Mouse (Mus musculus): ENCODE measurements around the gene Rps16. TPM values are rescaled to one million over a fixed set of nuclear protein-coding genes. Genes with fewer than 3 reads are reported as not detected.

Gene Rps16
- polyA plus RNA-seq, 1 experiment from 2014 or later: 533 TPM

Other genes starting within 250 kb of the Rps16 start
- gene 9530053A07Rik, start 221.2 kb upstream of the Rps16 start, polyA plus RNA-seq (2015; fragmentation: Nextera tagmentation; extraction: Ambion mirVana): 0.06 and 0.07 TPM in 2 replicates
- 81.3 and 97.9 TPM in 2 replicates for gene Fbl, start 180.9 kb upstream of the Rps16 start, polyA plus RNA-seq (2015; fragmentation: Nextera tagmentation; extraction: Ambion mirVana)
- 15.6 and 16.0 TPM in 2 replicates for gene Dyrk1b, start 171.2 kb upstream of the Rps16 start, polyA plus RNA-seq (2015; fragmentation: Nextera tagmentation; extraction: Ambion mirVana)
- gene Eid2, start 82.8 kb upstream of the Rps16 start, polyA plus RNA-seq (2015; fragmentation: Nextera tagmentation; extraction: Ambion mirVana): 7.0 and 13.5 TPM in 2 replicates
- 37.2 and 38.2 TPM in 2 replicates for gene Eid2b, start 72.9 kb upstream of the Rps16 start, polyA plus RNA-seq (2015; fragmentation: Nextera tagmentation; extraction: Ambion mirVana)
- gene Selenov, start 59.5 kb upstream of the Rps16 start, polyA plus RNA-seq (2015; fragmentation: Nextera tagmentation; extraction: Ambion mirVana): 0.50 and 0.69 TPM in 2 replicates
- gene Dll3, start 48.4 kb upstream of the Rps16 start, polyA plus RNA-seq (2015; fragmentation: Nextera tagmentation; extraction: Ambion mirVana): 31.1 and 31.6 TPM in 2 replicates
- gene Timm50, start 38.6 kb upstream of the Rps16 start, polyA plus RNA-seq (2015; fragmentation: Nextera tagmentation; extraction: Ambion mirVana): 125 and 131 TPM in 2 replicates
- gene Supt5, start 11.9 kb upstream of the Rps16 start, polyA plus RNA-seq (2015; fragmentation: Nextera tagmentation; extraction: Ambion mirVana): 92.1 and 94.1 TPM in 2 replicates
- gene Plekhg2, start 21.9 kb downstream of the Rps16 start, polyA plus RNA-seq (2015; fragmentation: Nextera tagmentation; extraction: Ambion mirVana): 33.8 and 35.8 TPM in 2 replicates
- 4.9 and 6.5 TPM in 2 replicates for gene Zfp36, start 29.6 kb downstream of the Rps16 start, polyA plus RNA-seq (2015; fragmentation: Nextera tagmentation; extraction: Ambion mirVana)
- 35.7 and 45.4 TPM in 2 replicates for gene Med29, start 42.1 kb downstream of the Rps16 start, polyA plus RNA-seq (2015; fragmentation: Nextera tagmentation; extraction: Ambion mirVana)
- 99.8 and 103 TPM in 2 replicates for gene Paf1, start 42.3 kb downstream of the Rps16 start, polyA plus RNA-seq (2015; fragmentation: Nextera tagmentation; extraction: Ambion mirVana)
- gene Gmfg, start 86.8 kb downstream of the Rps16 start, polyA plus RNA-seq (2015; fragmentation: Nextera tagmentation; extraction: Ambion mirVana): 5.3 and 6.0 TPM in 2 replicates
- gene Lrfn1, start 101.3 kb downstream of the Rps16 start, polyA plus RNA-seq (2015; fragmentation: Nextera tagmentation; extraction: Ambion mirVana): 14.1 and 15.2 TPM in 2 replicates
- gene Ifnl2, start 159.8 kb downstream of the Rps16 start, polyA plus RNA-seq (2015; fragmentation: Nextera tagmentation; extraction: Ambion mirVana): not detected in 2 replicates
- gene Ifnl3, start 172.2 kb downstream of the Rps16 start, polyA plus RNA-seq (2015; fragmentation: Nextera tagmentation; extraction: Ambion mirVana): not detected in 2 replicates
- gene Sycn, start 190.2 kb downstream of the Rps16 start, polyA plus RNA-seq (2015; fragmentation: Nextera tagmentation; extraction: Ambion mirVana): not detected in 2 replicates
- gene Nccrp1, start 196.6 kb downstream of the Rps16 start, polyA plus RNA-seq (2015; fragmentation: Nextera tagmentation; extraction: Ambion mirVana): not detected in 2 replicates
- 25.6 and 26.9 TPM in 2 replicates for gene Samd4b, start 247.5 kb downstream of the Rps16 start, polyA plus RNA-seq (2015; fragmentation: Nextera tagmentation; extraction: Ambion mirVana)
- gene Pak4, start 247.5 kb downstream of the Rps16 start, polyA plus RNA-seq (2015; fragmentation: Nextera tagmentation; extraction: Ambion mirVana): 20.1 and 20.2 TPM in 2 replicates

Measured in neural tube, embryonic 13.5 days (tissue).